Mouse (Mus musculus): Measurements from ENCODE around the gene Rnf126. TPM values are rescaled to one million over a fixed set of nuclear protein-coding genes. Genes with fewer than 3 reads are reported as not detected.

Rnf126 gene
- total RNA-seq, 2 experiments from 2014 or later = 81.4 to 82.9 TPM

DNA sequence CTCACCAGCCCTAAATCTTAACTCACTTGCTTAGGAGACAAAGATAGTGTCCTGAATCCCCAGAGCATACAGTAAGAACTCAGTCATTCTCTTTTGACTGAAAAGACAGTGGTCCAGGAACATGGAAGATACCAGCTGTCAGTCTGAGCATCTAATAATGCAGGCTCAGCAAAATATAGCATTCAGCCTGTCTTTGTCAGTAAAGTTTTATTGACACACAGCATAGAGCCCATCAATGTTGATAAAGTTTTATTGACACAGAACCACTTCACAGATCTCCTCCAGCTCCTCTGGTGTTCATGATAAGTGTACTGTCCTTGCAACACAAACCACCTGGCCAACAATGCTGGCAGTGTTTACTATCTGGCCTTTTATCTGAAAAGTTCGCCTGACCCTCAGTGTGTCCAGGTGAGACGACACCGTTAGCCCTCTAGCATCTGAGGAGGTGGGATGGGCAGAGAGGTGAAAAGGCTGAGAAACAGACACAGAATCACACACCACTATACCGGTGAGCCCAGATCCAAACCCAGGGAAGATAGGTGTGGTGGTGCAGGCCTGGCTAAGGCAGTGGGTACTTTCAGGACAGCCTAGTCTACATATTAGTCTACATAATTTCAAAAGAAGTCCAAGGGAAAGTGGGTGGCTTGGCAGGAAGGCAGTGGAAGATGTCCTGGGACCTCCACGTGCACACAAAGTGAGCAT, 25.7 kb upstream of the Rnf126 start:
- DNase-seq = no peak

DNA sequence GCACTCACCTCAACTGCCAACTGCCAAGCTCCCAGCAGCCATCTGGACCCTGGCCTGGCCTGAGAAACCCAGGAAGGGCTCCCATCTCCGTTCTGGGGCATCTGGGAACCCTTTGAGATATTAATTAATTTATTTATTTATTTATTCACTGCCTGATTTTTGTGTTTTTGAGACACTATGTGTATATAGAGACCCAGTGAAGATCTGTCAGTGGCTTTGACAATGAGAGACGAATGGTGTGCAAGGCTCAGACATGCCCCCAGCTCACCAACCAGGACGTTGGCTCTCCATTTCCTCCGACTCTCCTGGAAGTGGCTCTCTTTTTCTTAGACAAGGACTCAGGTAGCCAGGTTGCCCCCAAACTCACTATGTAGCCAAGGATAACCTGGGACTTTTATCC, 24.1 kb upstream of the Rnf126 start, which contains the start of gene Prss57:
Prss57 (minus strand) TSS at position 101 of the 400 bp plus-strand sequence.
- DNase-seq = no peak

DNA sequence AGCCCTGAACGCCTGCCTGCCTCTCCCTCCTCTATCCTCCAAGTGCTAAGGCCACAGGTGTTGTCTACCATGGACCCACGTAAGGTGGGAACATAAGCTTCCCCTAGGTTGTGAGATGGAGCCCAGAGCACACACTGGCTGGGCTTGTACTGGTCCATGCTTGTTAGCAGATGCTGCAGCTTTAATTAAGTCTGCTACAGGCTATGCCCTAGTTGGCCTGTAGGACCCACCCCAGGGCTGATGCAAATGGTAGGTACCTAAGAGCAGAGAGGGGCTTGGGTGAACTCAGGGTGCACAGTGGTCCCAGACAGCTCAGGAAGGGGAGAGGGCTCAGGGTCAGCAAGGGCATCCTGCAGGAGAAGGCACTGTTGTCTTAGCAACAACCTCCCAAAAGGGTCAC, 22.8 kb upstream of the Rnf126 start:
- no peak for DNase-seq

DNA sequence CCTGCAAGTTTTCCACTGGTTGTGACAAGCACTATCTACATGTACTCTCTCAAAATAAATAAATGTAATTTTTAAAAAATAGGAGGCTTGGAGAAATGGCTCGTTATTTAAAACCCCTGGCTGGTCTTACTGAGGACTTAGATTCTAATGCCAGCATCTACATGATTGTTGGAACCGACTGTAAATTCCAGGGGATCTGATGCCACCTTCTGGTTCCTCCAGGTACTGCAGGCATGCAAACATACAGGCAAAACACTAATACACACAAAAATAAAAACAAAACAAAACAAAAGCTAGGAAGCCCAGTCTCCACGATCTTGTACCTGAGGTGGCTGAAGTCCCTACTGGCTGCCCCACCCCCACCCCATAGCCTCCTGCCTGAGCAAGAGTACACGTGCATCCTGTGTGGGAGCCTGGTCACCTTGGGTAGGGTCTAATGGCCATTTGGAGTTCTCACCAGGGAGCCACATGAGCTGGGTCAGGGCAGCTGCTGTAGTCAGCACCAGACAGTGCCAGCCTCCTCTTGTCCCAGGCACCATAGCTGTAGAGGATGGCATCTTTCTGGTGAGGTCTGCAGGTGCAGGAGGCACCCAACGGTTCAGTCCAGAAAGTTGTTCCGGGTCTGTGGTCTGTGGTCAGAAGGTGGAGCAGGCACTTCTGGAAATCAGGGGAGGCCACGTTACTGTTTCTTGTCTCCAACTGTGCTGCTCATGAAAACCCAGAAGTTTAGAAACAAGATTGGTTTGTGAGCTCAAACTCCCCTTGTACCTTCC, 21.8 kb upstream of the Rnf126 start:
- DNase-seq = peak in 1 of 2 experiments; percentile 68

DNA sequence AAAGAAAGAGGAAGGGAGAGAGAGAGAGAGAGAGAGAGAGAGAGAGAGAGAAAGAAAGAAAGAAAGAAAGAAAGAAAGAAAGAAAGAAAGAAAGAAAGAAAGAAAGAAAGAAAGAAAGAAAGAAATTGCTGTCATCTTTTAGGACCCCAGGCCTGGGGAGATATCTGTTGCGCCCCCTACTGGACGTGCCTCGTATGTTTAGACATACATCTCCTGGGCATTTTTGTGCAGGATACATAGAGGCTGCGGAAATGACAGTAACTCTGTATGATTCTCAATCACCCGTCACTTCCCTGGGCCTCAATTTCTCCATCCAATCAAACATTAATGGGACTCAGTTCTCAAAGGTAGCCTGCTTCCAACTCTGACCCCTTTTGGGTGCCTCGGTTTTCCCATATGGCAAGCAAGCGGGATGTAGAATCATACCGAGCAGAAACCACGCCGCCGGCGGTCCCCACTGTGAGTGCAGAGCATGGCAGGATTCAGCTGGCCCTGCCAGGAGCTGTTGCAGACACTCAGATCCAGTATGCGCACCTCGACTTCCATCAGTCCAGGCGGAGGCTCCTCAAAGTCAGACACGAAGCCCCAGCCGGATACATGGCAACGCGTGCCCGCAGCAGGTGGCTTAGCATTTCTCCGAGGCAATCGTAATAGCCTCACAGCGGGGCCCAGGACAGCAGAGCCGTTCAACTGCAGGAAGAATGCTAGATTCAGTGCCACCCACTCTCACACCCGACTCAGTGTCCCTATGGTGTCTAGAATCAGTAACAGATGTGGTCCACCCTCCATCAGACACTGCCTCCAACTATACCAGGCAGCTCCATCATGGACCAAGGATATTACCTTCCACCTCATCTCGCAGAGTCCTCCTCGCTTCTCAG, 17.4 kb upstream of the Rnf126 start:
- DNase-seq = no peak

DNA sequence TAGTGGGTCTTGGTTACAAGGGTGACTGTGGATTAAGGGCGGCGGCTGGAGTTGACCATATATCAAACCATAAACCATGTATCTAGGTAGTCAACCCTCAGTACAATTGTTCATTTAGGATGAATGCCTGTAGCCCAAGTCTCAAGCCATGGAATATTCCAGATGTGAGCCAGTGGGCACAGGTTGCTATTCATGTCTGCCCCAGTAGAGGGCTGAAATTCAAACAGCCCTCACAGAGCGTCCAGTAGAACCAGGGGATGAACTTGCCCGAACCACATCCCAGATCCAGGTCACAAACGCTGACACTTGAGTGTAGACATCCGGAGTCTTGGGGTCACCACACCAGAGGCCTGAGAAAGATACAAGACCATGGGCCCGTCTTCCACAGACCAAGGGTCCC, 16.3 kb upstream of the Rnf126 start:
- no peak for DNase-seq

DNA sequence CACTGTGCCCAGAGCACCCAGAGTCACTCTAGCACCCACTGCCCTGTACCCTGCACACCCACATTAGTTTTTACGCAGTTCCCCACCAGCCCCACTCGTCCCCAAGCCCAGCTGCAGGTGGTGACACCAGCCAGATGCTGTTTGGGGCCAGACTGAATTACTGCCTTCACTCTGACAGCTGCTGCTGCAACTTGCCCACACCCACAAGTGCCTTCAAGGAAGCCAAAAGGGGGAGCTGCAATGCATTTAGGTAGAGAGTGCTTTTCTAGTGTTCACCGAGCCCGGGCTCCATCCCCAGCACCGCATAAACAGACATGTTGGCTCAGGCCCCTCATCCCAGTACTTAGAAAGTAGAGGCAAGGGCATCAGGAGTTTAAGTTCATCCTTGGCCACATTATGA, 15.2 kb upstream of the Rnf126 start:
- no peak for DNase-seq

DNA sequence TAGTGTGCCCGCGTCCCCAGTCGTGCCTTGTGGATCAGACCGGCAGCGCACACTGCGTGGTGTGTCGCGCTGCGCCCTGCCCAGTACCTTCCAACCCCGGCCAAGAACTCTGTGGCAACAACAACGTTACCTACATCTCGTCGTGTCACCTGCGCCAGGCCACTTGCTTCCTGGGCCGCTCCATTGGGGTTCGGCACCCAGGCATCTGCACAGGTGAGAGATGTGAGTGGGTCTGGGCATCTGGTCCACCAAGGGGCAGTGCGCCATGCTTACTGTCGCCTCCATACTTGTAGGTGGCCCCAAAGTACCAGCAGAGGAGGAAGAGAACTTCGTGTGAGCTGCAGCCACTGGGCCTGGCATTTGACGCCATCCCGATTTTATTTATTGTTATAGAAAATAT, 14.4 kb upstream of the Rnf126 start:
- DNase-seq = no peak

DNA sequence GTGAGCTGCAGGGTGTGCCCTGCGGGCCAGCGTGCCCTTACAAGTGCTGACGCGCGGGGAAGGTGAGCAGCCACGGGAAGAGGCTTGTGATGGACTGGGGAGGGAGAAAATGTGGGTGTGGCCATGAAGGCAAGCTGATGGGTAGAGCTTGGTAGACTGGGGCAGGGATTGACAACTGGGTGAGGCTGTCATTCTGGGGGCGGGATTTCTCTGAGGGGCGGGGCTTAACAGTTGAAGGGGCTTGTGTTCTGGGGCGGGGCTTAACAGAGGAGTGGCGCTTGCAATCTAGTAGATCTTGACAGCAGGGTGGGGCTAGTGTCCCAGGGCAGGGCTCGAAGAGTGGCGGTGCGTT, 13.9 kb upstream of the Rnf126 start:
- DNase-seq = no peak

DNA sequence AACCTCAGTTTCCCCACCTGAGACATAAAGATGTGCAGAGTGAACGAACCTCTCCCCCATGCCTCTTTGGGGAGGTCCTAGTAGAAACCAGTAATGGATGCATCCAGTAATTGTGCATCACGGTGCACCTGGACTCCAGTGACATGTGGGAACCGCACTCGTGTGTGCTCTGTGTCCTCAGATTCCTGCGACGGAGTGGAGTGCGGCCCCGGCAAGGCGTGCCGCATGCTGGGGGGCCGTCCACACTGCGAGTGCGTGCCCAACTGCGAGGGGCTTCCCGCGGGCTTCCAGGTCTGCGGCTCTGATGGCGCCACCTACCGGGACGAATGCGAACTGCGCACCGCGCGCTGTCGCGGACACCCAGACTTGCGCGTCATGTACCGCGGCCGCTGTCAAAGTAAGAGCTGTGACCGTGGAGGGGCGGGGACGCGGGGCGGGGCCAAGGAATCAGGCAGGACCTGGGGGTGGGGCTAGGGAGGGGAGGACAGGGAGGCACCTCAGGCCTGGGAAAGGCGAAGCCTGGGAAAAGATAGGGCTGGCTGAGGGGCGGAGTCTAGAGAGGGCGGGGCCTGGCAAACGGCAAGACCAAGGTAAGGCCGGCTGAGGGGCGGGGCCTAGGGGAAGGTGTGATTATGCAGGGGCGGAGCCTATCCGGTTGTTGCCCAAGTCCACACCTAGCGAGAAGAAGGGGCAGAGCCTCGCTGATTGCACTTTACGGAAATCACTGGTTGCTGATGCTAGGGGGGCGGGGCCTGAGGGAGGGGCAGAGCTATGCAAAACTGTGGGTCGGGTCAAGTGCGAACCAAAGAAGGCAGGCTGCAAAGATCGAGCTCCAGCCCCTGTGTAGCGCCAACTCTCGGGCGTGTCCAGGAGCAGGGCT, 13.3 kb upstream of the Rnf126 start:
- peak; percentile 93 to 94 for DNase-seq

DNA sequence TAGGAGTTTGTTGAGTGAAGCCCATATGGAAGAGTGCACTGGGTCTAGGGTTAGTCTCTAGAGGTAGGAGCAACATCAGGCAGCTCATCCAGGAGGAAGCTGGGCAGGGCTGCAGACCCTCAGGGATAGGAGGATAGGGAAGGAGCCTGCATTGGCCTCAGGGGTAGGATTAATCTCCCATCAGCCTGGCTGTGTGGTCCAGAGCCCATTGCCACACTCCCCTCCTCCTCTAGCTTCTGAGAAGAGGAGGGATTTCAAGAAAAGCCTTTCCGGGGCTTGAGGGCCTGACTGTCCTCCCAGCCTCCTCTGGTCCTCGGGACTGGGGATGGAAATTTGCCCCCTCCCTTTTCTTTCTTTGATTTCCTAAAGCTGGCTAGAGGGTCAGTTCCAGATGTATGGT, 12.4 kb upstream of the Rnf126 start:
- no peak for DNase-seq

DNA sequence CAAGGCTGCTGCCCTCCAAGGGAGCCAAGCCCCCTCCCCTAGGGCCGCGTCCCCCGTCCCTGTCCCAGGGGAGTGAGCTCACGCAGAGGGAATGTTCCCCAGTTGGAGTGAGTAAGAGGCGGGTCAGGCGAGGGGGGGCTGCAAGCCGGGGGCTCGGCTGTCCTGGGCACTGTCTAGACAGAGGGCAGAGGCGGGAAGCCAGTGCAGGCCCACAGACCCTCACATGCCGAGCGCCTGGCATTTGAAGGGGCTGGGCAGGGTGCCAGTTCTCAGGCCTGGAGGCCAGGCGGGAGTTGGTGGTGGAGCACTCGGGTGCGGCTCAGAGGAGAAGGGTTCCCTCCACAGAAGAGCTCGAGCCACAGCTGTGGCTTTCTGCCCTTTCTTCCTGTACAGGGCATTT, 11.3 kb upstream of the Rnf126 start:
- DNase-seq = no peak

DNA sequence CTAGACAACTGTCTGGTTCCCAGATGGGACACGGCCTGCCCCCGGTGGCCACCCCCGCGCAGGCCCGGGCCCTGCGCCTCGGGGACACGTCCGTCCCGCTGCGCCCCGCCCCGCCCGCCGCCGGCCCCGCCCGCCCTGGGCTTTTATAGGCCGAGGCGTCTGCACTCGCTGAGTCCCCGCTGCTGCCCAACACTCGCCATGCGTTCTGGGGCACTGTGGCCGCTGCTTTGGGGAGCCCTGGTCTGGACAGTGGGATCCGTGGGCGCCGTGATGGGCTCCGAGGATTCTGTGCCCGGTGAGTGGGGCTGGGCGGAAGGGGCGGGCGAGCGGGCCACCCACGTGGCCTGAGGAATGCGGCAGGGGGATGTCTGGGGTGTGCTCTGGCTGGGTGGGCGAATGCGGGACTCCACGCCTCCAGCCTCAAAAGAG, 10.4 kb upstream of the Rnf126 start, which contains the start of gene Fstl3:
Fstl3 (plus strand) TSS at position 170 of the 429 bp plus-strand sequence.
- DNase-seq = no peak

DNA sequence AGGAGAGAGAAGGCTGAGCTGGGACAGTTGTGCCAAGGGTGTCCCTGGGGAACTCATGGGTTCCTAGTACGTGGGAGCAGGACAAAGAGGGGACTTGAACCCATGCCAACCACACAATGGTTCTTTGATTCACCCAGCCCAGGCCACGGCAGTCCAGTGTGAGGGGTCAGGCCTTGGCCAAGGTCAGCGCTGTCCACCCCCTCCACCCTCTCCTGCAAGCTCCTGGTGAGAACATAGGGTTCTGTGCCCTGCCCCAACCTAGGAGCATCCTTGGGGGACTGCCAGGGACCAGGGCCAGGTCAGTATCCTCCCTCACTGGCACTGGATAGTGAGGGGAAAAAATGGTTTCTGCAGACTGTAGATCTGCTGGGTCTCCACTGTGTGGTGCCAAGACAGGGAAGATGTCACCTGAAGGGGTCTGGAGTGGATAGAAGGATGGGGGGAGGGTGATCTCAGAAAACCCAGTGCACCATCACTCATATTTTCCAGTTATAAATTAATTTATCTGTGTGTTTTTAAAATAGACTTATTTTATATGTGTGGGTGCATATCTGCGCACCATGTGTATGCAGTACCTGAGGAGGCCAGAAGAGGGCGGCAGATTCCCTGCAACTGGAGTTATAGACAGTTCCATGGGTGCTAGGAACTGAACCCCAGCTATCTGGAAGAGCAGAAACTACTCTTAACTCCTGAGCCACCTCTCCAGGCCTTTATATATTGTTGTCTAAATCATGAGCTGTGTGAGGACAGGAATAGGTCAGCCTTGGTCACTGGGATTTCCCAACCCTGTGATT, 7.9 kb upstream of the Rnf126 start:
- no peak for DNase-seq

DNA sequence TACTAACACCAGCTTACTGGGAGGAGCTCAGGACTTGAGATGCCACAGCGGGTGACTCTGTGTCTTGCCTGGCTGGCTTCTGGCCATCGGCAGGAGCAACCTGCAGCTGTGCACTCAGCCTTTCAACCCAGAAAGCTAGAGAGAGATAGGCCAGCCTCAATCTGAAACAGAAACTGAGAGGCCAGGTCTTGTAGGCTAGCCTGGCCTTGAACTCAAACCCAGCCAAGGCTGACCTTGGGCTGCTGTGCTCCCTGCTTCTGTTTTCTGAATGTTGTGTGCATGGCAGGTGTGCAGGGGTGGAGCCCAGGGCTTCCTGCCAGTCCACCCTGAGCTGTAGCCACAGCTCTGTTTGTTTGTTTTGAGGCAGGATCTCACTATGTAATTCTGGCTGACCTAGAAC, 6.5 kb upstream of the Rnf126 start:
- no peak for DNase-seq

DNA sequence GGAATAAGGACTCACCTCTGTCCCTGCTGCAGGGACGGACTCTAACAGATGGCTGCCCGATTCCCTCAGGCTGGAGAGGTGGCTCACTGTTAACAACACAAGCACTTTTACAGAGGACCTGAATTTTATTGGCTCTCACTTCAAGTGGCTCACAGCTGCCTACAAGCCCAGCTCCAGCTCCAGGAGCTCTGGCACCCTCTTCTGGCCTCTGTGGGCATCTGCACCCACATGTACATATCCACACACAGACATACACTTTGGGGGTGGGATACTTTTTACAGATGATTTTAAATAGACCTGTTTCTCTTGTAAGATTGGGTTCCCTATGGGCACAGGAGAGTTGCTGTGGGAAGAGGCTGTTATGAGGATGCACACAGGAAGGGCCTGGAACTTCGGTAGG, 5.6 kb upstream of the Rnf126 start:
- no peak for DNase-seq

DNA sequence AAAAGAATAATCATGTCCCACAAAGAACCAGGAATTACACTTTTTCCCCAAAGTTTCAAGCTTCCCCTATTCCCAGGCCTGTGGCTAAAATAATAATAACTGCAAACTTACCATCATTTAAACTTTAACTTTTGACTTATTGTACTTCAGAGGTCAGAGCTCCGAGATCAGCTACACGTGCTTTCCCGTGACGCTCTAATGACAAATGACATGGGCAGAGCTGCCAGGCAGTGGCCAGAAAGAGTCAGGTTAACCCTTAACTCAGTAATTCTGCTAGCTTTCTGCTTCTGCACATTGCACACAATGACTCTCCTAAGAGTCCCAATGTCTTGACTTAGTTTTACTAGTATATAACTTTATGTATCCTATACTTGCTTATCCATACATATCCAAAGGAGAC, 2.6 kb upstream of the Rnf126 start:
- DNase-seq = no peak

DNA sequence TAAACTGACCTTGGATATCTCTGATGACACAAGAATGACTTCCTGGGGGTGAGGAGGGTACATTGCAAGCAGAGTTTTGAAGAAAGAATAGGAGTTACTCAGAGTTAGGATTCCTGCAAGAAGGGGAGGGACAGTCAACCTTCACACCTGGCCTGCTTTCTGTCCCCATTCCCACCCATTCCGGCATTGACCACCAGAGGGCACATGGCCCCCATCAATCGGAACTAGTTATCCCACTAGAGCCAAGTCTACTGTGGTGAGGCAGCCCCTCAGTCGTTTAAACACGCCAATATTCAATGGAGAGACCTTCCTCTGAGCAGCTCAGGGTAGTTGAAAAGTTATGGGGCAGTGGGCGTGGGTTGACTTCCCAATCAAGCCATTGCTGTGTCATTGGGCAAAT, 1.6 kb upstream of the Rnf126 start:
- DNase-seq = peak; percentile 69 to 78

DNA sequence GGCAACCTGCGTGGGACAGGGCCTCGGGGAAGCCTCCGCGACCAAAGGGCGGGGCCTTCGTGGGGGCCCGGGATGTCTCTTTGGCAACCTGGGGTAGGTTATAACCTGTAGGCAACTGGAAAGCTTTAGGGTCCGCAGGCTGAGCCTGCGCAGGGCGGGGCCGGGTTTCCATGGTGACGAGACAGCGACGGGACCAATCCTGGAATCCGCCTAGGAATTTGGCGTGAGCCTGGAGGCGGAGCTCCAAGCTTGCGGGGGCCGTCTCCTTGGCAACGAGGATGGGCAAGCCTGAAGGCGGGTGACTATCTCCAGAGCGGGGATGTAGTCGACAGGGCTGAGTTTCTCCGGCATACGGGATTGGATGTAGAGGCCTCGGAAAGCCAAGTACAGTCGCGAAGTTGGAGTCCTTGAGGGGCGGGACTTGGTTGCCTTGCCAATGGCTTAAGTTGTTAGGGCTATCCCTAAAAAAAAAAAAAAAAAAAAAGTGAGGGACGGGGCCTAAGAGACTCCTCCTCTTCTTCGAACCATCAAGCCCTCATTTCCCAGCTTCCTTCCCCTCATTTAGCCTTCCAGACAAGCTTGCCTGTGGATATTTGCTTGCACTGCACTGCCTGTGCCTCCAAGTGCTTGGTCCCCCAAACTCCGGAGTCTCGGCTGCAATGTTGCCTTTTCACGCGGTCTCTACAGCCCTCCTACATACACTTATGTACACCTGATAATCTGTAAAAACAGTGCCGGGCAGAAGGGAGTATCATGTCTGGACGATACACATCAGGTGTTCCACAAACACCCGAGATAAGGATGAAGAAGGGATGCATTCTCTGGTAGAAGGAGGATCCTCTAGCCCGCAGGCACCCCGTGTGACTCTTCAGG, 856 bp upstream of the Rnf126 start:
- peak; percentile 94 to 95 for DNase-seq

DNA sequence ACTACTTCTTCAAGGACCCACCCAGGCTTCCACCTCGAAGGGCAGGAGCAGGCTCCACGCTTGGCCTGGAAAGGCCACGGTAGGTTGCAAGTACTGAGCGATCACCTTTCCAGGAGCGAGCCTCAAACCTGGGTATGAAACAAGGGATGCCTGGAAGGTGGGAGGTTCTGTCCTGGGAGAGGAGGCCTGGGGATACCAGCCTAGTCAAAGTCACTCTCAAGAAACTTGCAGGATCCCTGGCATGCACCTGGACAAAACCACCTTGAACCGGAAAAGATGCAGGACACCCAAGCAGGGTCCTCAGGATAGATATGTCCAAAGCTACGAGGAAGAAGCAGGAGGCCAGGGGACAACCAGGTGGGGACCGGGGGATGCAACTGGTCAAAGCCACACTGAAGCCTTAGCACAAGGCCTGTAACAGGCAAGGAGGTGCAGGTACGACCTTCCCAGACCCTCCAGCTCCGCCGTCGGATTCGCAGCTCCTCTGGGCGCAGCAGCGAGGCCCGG, 698 bp downstream of the Rnf126 start:
- DNase-seq = no peak

Measured in layer of hippocampus, postnatal 36 days (tissue).